Mouse (Mus musculus) ES-E14 (cell line): ENCODE measurements around the gene Zfp697. TPM values are rescaled to one million over a fixed set of nuclear protein-coding genes. Genes with fewer than 3 reads are reported as not detected.

Experiments used
- DNase-seq: peaks from one replicate; pipeline ENCODE4 v3.0.0-alpha.2; 2013; ENCODE audit warnings: low read depth, low spot score
- H3K27ac ChIP-seq: 2 replicates; pipeline ENCODE4 v1.5.1; 2012; ENCODE audit warnings: low read depth, mild to moderate bottlenecking, low read length, moderate library complexity, mixed read lengths; ENCODE audit not compliant: poor library complexity, insufficient read depth, severe bottlenecking
- H3K36me3 ChIP-seq: 2 replicates; pipeline ENCODE4 v1.6.1; 2012; ENCODE audit warnings: mild to moderate bottlenecking, low read length, moderate library complexity, mixed read lengths; ENCODE audit not compliant: control insufficient read depth, poor library complexity, insufficient read depth, severe bottlenecking
- H3K4me1 ChIP-seq, 2 experiments: fragments of 150-350 bp in 1 of 2; sonication (generic) in 1 of 2; 2 replicates each; pipeline ENCODE4 v1.6.1; 2012; ENCODE audit warnings: low read length in 2 of 2, mild to moderate bottlenecking in 1 of 2, mixed read lengths in 1 of 2; ENCODE audit not compliant: control insufficient read depth in 2 of 2, insufficient read depth in 2 of 2, poor library complexity in 1 of 2
- H3K4me3 ChIP-seq, 2 experiments: fragments of 150-350 bp in 1 of 2; sonication (generic) in 1 of 2; 2 replicates each; pipeline ENCODE4 v1.5.1; 2012; ENCODE audit warnings: low read length in 2 of 2, low read depth in 1 of 2, mild to moderate bottlenecking in 1 of 2, mixed read lengths in 1 of 2; ENCODE audit not compliant: insufficient read depth in 1 of 2, poor library complexity in 1 of 2, severe bottlenecking in 1 of 2
- H3K9ac ChIP-seq: 2 replicates; pipeline ENCODE4 v1.6.1; 2012; ENCODE audit warnings: low read depth, mild to moderate bottlenecking, low read length, mixed read lengths; ENCODE audit not compliant: poor library complexity, insufficient read depth, severe bottlenecking
- H3K9me3 ChIP-seq: fragments of 150-350 bp; sonication (generic); 2 replicates; pipeline ENCODE4 v1.6.1; 2012; ENCODE audit warnings: low read depth, mild to moderate bottlenecking, low read length; ENCODE audit not compliant: control insufficient read depth, insufficient read depth
- CHD2 ChIP-seq: IDR thresholded peaks from 2 replicates; pipeline ENCODE4 v1.6.1; 2014; ENCODE audit warnings: mild to moderate bottlenecking, low read depth, low read length, inconsistent platforms
- HCFC1 ChIP-seq: IDR thresholded peaks from 2 replicates; pipeline ENCODE4 v1.6.1; 2012; ENCODE audit warnings: low read length, inconsistent platforms, borderline replicate concordance; ENCODE audit not compliant: insufficient read depth
- MAFK ChIP-seq: IDR thresholded peaks from 2 replicates; pipeline ENCODE4 v1.6.1; 2014; ENCODE audit warnings: mild to moderate bottlenecking, low read depth, low read length, inconsistent platforms; ENCODE audit not compliant: insufficient read depth
- ZC3H11A ChIP-seq: IDR thresholded peaks from 2 replicates; pipeline ENCODE4 v1.6.1; 2012; ENCODE audit warnings: low read depth, mild to moderate bottlenecking, inconsistent platforms, low read length, borderline replicate concordance
- ZNF384 ChIP-seq: IDR thresholded peaks from 2 replicates; pipeline ENCODE4 v1.6.1; 2012; ENCODE audit warnings: low read depth, low read length, inconsistent platforms
- in situ Hi-C, 2 experiments: fragments of 600-800 bp; cut with MboI; formaldehyde crosslinking; loops; one replicate each; pipeline ENCODE4 v1.15.1; 2025; ENCODE audit warnings: low sequenced_read_pairs in 2 of 2, inconsistent platforms in 1 of 2; ENCODE audit not compliant: unreplicated experiment in 2 of 2
- total RNA-seq: library from RNA; depleted of rRNA; stranded (reverse); fragments of 300-350 nt; gene quantifications from 2 replicates; pipeline ENCODE4 v1.2.3, GENCODE M21; 2012

Gene Zfp697
- total RNA-seq, 1 experiment: 3.4 TPM

DNA sequence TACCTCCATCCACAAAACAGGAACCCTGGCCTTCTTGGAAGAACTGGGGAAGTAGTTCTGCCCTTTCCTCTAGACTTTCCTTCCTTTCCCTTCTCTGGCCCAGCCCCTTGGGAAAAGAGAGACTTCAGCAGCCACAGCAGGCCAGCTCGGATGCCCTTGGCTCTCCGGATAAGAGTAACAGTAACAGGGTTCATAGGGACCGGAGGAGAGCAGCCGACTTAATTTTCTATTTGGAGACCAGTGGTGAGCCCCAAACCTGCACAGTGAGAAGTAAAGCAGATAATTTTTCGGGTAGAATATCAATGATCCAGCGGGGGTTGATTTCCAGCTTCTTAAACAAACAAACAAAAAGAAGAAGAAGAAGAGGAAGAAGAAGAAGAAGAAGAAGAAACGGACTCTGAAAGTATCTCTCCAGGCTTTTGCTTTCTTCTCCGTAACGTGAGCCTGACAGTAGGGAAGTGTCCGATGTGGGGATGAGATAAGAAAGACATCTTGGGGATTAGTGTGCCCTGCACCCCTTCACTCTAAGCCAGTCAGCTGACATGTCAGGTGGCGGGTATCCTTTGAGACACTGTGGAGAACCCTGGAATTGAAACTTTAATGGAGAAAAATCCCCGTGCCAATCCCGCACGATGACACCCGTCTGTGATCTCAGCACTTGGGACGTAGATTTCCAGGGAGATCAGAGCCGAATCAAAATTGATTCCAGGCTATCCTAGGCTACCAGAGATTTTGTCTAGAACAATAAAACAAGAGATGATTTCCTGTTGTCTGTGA, 41.3 kb upstream of the Zfp697 start:
- peaks cover 5% of the 10 kb centered on the region; the same call in 1 of the 2 replicates for H3K36me3 ChIP-seq
- H3K9ac ChIP-seq: no peak overlapping the region
- TF ChIP-seq MAFK (no peak), HCFC1 (no peak), ZNF384 (no peak), CHD2 (no peak), ZC3H11A (no peak)
- H3K9me3 ChIP-seq: no peaks in the 10 kb centered on the region
- DNase-seq: no peak
- in situ Hi-C loops: no loop called here
- no peak overlapping the region for H3K27ac ChIP-seq
- H3K4me1 ChIP-seq: peaks cover 0 to 4% of the 10 kb centered on the region in 2 experiments; a peak in 1 of 4 replicates
- no peak overlapping the region for H3K4me3 ChIP-seq

DNA sequence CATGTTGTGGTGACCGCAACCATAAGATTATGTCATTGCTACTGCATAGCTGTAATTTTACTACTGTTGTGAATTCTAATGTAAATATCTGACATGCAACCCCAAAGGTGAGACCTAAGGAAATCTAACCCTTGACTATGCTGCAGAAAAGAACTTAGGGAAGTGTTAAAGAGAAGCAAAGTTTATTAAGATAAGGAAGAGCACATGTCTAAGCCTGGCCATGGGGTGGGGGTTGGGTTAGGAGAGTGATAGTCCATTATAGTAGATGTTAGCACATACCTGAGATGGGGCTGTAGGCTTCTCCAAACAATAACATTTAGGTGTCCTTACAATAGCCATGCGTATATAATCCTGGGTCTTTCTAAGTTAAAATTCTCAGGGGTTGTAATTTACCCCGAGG, 39.0 kb upstream of the Zfp697 start:
- H3K27ac ChIP-seq: no peak overlapping the region
- H3K9me3 ChIP-seq: no peaks in the 10 kb centered on the region
- peaks cover 0 to 8% of the 10 kb centered on the region in 2 experiments; a peak in 2 of 4 replicates for H3K4me1 ChIP-seq
- in situ Hi-C loops: no loop called here
- no peak overlapping the region for H3K4me3 ChIP-seq
- H3K9ac ChIP-seq: no peak overlapping the region
- TF ChIP-seq ZNF384: no peak
- no peak for TF ChIP-seq ZC3H11A
- no peak for TF ChIP-seq CHD2
- TF ChIP-seq HCFC1: no peak
- no peak for TF ChIP-seq MAFK
- DNase-seq: no peak
- no peaks in the 10 kb centered on the region for H3K36me3 ChIP-seq

DNA sequence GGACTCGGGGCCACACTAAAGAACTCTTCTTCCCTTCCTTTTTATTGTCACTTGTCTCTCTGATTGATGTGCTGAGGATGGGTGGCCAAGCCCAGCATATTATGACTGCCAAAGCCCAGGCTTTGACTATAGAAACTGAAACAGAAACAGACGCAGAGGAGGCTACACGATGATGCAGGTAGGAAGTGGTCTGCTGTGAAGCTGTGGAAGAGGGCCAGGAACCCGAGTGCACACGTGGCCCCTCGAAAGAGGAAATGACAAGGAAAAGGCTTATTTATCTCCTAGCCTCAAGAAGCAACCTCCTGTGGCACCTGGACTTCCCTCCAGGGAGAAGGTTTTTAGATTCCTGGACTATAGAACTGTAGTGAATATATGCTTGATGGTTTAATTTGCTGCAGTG, 34.2 kb upstream of the Zfp697 start:
- in situ Hi-C loops: no loop called here

DNA sequence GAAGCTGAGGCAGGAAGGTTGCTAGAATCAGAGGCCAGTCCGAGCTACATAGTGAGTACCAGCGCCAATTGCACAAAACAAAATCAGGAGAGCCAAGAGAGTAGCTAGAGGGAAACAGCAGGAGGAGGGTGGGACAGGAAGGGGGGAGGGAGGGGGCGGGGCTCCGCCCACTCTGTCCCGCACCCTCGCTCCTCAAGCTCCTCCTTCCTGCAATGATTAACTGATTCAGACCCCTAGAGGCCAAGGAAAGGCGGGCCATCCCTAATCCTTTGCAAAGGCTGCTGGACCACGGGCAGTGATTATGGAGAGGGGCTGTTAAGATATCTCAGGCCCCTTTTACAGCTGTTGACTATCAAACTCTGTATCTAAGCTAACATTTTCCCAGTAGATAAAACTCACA, 33.6 kb upstream of the Zfp697 start:
- TF ChIP-seq HCFC1: no peak
- TF ChIP-seq MAFK: no peak
- TF ChIP-seq ZC3H11A: no peak
- no peak for TF ChIP-seq CHD2
- TF ChIP-seq ZNF384: no peak
- Histone ChIP-seq H3K27ac (no peak overlapping the region), H3K36me3 (no peaks in the 10 kb centered on the region), H3K9me3 (no peaks in the 10 kb centered on the region), H3K4me3 (peak overlapping the region in 1 of 2 experiments; percentile 36; a peak in 2 of 4 replicates), H3K4me1 (peaks cover 11 to 19% of the 10 kb centered on the region in 2 experiments; a peak in 3 of 4 replicates), H3K9ac (no peak overlapping the region)
- peak; percentile 65 for DNase-seq
- in situ Hi-C loops: no loop called here

More for the DNA sequence above, 34.2 kb upstream of the Zfp697 start:
- Histone ChIP-seq H3K9me3 (no peaks in the 10 kb centered on the region), H3K9ac (no peak overlapping the region), H3K4me1 (peaks cover 11 to 19% of the 10 kb centered on the region in 2 experiments; a peak in 3 of 4 replicates), H3K36me3 (no peaks in the 10 kb centered on the region), H3K27ac (no peak overlapping the region), H3K4me3 (no peak overlapping the region)
- TF ChIP-seq MAFK (no peak), ZNF384 (no peak), HCFC1 (no peak), ZC3H11A (no peak), CHD2 (no peak)
- no peak for DNase-seq
